Mouse (Mus musculus): ENCODE measurements around the gene Steap3. TPM values are rescaled to one million over a fixed set of nuclear protein-coding genes. Genes with fewer than 3 reads are reported as not detected.
A peak's percentile ranks its signal among the peaks of the same experiment; 100 is the strongest.
"Not testable (repeated sequence)": the region's sequence is repeated elsewhere in the genome, so short reads cannot be mapped to it uniquely, and the experiment has no call there.

The Steap3 gene
- polyA plus RNA-seq (2016; fragmentation: Nextera tagmentation; extraction: Ambion mirVana), result 3.3 and 3.6 TPM in 2 replicates

DNA sequence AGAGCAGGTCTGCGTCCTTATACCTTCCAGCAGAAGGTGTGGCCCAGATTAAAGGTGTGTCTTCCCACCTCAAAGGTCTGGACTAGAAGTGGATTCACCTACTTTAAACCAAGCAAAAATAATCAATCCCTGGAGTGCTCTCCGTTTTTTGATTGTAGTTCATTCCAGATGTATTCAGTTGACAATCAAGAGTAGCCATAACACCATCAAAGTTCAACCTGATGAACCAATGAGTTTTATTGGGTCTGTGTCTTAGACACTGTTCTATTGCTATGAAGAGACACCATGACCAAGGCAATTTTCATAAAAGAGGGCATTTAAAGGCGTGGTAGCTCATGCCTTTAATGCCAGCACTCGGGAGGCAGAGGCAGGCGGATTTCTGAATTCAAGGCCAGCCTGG is at the start of gene Steap3:
Gene Steap3, minus strand, starts transcription at position 101 of the 400 bp plus-strand sequence.
- no peak within 1 kb of the TSS for H3K27ac ChIP-seq
- DNase-seq (ENCODE audit: low spot score), result no peak
- H3K4me1 ChIP-seq (replicated peaks), result peaks cover 5% of the 10 kb centered on the region; the same call in 1 of the 2 replicates
- H3K9me3 ChIP-seq, result no peaks in the 10 kb centered on the region
- WGBS, result 90% methylated on average over 5 of the region's 5 CpGs
- H3K4me3 ChIP-seq, result no peak within 1 kb of the TSS
- H3K27me3 ChIP-seq (ENCODE audit: insufficient read depth, poor library complexity, severe bottlenecking), result no peaks in the 10 kb centered on the region
- no peaks in the 10 kb centered on the region for H3K36me3 ChIP-seq

DNA sequence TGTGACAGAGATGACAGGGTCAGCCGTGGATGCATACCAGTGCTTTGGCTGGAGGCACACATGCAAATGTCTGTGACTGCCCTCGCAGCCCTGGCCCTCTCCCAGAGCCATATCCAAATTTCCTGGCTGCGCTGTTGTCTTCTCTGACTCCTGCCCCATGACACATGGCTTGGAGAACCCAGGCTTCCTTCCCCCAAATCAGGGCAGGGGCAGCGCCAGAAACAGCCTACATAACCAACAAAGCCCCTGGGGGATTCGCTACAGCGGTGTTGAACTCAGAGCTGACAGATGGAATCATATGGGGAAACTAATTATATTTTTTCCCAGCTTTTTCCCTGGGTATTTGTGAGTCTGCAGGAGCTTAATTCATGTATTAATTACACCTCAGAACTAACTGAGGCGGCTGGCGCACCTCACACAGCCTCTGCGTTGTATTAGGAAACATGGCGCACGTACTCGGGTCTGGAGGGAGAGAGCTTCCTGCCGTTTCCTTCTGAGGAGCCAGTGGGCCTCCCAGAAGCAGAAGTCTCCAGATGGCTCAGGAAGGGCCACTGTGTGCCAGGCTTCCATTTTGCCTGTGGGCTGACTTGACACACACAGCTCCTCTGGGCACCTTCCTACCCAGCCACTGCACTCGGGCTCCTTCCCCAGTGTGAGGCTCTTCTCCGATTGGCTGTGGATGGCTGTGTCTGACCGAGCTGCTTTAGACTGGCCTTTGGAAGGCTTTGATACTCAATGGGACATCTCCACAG is 48.9 kb upstream of the Steap3 start:
- Histone ChIP-seq H3K9me3 (no peaks in the 10 kb centered on the region), H3K4me1 (replicated peaks) (no peaks in the 10 kb centered on the region), H3K27me3 (ENCODE audit: insufficient read depth, poor library complexity, severe bottlenecking) (no peaks in the 10 kb centered on the region), H3K4me3 (no peak overlapping the region), H3K27ac (no peak overlapping the region), H3K36me3 (no peaks in the 10 kb centered on the region)
- DNase-seq (ENCODE audit: low spot score), result no peak
- 83% methylated on average over 16 of the region's 16 CpGs for WGBS

DNA sequence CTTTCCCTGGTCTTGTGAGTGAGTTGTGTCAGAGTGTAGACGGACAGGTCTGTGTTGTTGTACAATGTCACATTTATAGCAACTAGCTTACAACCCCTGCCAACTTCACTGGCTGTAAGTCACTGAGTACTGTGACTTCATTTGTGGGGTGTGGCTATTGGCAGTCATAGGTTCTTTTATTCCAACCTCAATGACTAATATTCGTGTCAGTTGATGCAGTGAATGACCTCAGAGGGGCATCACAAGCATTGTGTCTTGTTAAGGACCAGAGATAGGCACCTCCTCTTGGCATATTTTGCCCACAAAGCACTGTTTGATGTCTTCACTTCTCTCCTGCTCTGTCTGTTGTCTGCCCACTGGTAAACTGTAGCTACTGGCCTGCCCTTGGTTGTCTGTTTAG is 33.3 kb upstream of the Steap3 start:
- whole genome bisulfite sequencing, result 75% methylated on average over 2 of the region's 2 CpGs

DNA sequence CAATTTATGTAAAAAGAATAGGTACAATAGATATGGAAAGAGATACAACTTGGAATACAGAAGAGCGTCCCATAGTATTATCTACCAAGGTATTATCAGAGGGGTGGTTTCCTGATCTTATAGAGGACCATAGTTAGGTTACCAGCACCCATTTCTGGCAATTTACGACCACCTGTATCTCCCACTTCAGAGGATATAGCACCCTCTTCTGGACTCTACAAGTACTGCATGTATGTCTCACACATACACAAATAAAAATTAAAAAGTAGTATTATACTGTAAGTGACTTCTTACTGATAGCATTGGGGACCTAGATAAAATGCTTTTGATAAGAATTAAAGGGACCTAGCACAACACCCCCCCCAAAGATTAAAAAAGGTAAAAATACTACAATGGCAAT is 24.4 kb upstream of the Steap3 start:
- H3K36me3 ChIP-seq, result no peaks in the 10 kb centered on the region
- H3K4me1 ChIP-seq (replicated peaks), result no peaks in the 10 kb centered on the region
- WGBS, result 94% methylated on average over 2 of the region's 2 CpGs

More for the DNA sequence above, 33.3 kb upstream of the Steap3 start:
- no peak overlapping the region for H3K4me3 ChIP-seq
- H3K27ac ChIP-seq, result no peak overlapping the region
- H3K36me3 ChIP-seq, result no peaks in the 10 kb centered on the region
- no peaks in the 10 kb centered on the region for H3K9me3 ChIP-seq
- no peaks in the 10 kb centered on the region for H3K4me1 ChIP-seq (replicated peaks)
- no peaks in the 10 kb centered on the region for H3K27me3 ChIP-seq (ENCODE audit: insufficient read depth, poor library complexity, severe bottlenecking)
- no peak for DNase-seq (ENCODE audit: low spot score)

DNA sequence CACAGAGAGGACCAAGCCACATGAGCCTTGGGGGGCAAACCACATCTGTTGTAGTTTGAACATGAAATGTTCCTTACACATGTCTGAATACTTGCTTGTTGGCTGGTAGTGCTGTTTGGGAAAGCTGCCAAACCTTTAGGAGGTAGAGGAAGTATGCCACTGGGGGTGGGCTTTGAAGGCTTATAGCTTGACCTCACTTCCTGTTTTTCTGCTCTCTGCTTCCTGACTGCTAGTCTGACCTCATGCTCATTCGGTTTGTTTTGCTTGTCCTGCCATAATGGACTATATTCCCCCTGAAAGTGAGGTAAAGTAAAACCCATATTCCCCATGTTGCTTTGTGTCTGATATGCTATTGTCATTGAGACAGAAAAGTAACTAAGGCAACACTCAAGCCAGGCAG is 21.3 kb upstream of the Steap3 start:
- Histone ChIP-seq H3K27ac (no peak overlapping the region), H3K27me3 (ENCODE audit: insufficient read depth, poor library complexity, severe bottlenecking) (no peaks in the 10 kb centered on the region), H3K4me3 (no peak overlapping the region), H3K36me3 (no peaks in the 10 kb centered on the region), H3K9me3 (peaks cover 12% of the 10 kb centered on the region), H3K4me1 (replicated peaks) (0 out of 2 replicates have a peak, but pooled peaks cover 3% of the 10 kb centered on the region)
- WGBS, result 80% methylated on average over 1 of the region's 1 CpGs
- DNase-seq (ENCODE audit: low spot score), result no peak

More for the DNA sequence above, 24.4 kb upstream of the Steap3 start:
- Histone ChIP-seq H3K27ac (no peak overlapping the region), H3K4me3 (no peak overlapping the region), H3K27me3 (ENCODE audit: insufficient read depth, poor library complexity, severe bottlenecking) (no peaks in the 10 kb centered on the region), H3K9me3 (peaks cover 10% of the 10 kb centered on the region)
- DNase-seq (ENCODE audit: low spot score), result no peak

DNA sequence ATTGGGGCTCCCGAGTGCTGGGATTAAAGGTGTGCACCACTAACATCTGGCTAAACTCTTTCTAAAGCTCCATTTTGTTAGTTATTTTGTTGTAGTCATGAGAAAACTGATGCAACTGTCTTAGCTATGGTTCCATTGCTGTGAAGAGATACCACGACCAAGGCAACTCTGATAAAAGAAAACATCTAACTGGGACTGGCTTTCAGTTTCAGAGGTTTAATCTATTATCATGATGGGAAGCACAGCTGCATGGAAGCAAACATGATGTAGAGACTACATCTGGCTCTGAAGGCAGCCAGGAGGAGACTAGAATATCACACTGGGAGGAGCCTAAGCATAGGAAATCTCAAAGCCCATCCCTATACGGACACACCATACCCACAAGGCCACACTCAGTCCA is 19.2 kb upstream of the Steap3 start:
- no peak for DNase-seq (ENCODE audit: low spot score)
- H3K4me1 ChIP-seq (replicated peaks), result peaks cover 18% of the 10 kb centered on the region
- WGBS, result 90% methylated on average over 3 of the region's 3 CpGs

DNA sequence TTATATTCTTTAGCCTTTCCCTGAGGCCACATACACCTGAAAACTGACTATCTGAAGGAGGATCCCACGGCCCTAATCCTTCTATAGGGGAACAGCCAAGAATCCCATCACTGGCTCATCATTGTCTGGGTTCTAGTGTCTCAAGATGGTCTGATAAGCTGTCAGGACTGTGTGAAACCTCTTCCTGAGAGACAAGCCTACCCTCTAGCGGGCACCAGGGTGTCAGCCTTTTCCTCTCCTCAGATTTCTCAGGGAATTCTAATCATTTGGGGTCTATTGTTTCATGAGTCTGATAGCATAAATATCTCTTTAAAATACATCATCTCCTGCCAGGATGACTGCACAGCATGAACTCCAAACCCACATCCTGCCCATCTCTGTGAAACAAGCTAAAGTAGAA is 17.3 kb upstream of the Steap3 start:
- H3K4me3 ChIP-seq, result no peak overlapping the region
- no peak for DNase-seq (ENCODE audit: low spot score)
- H3K36me3 ChIP-seq, result no peaks in the 10 kb centered on the region
- peaks cover 12% of the 10 kb centered on the region for H3K9me3 ChIP-seq
- peaks cover 18% of the 10 kb centered on the region for H3K4me1 ChIP-seq (replicated peaks)
- WGBS, result 68% methylated on average over 2 of the region's 2 CpGs
- no peaks in the 10 kb centered on the region for H3K27me3 ChIP-seq (ENCODE audit: insufficient read depth, poor library complexity, severe bottlenecking)
- no peak overlapping the region for H3K27ac ChIP-seq

More for the DNA sequence above, 19.2 kb upstream of the Steap3 start:
- Histone ChIP-seq H3K9me3 (peaks cover 12% of the 10 kb centered on the region), H3K36me3 (no peaks in the 10 kb centered on the region), H3K27me3 (ENCODE audit: insufficient read depth, poor library complexity, severe bottlenecking) (no peaks in the 10 kb centered on the region), H3K27ac (no peak overlapping the region), H3K4me3 (no peak overlapping the region)

DNA sequence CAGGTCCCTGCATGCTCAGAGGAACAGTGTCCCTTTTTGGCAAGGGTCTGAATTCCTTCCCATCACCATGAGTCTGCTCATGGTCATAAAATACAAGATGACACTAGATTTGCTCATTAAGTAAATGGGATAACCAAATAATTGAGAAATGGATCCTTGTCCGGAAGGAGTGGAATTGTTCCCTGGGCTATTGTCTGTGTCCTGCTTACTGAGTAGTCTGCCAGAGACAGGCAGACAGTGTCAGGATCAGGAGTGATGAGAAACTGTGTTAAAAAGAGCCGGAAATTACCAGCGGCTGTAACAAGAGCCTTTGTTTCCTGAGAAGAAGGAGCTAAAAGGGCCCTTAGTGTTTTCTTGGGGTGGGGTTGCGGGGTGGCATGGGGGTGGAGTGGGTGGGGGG is 15.2 kb upstream of the Steap3 start:
- H3K27ac ChIP-seq, result peak overlapping the region; percentile 53; the same call in 1 of the 2 replicates
- H3K4me1 ChIP-seq (replicated peaks), result peaks cover 18% of the 10 kb centered on the region
- no peaks in the 10 kb centered on the region for H3K27me3 ChIP-seq (ENCODE audit: insufficient read depth, poor library complexity, severe bottlenecking)
- no peaks in the 10 kb centered on the region for H3K36me3 ChIP-seq
- 34% methylated on average over 4 of the region's 4 CpGs for WGBS
- no peak overlapping the region for H3K4me3 ChIP-seq
- peaks cover 8% of the 10 kb centered on the region for H3K9me3 ChIP-seq
- DNase-seq (ENCODE audit: low spot score), result no peak

DNA sequence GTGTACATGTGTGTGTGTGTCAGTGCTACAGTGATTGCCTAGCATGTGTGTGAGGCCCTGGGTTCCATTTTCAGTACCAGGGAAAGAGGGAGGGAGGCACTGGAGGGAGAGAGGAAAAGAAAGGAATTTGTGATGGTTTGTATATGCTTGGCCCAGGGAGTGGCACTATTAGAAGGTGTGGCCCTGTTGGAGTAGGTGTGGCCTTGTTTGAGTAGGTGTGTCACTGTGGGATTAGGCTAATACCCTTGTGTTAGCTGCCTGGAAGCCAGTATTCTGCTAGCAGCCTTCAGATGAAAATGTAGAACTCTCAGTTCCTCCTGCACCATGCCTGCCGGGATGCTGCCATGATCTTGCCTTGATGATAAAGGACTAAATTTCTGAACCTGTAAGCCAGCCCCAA is 3.6 kb upstream of the Steap3 start:
- not testable (repeated sequence) for H3K27me3 ChIP-seq (ENCODE audit: insufficient read depth, poor library complexity, severe bottlenecking); DNase-seq (ENCODE audit: low spot score); H3K36me3 ChIP-seq; H3K9me3 ChIP-seq; H3K4me3 ChIP-seq; H3K27ac ChIP-seq; H3K4me1 ChIP-seq (replicated peaks)
- 90% methylated on average over 1 of the region's 1 CpGs for WGBS

DNA sequence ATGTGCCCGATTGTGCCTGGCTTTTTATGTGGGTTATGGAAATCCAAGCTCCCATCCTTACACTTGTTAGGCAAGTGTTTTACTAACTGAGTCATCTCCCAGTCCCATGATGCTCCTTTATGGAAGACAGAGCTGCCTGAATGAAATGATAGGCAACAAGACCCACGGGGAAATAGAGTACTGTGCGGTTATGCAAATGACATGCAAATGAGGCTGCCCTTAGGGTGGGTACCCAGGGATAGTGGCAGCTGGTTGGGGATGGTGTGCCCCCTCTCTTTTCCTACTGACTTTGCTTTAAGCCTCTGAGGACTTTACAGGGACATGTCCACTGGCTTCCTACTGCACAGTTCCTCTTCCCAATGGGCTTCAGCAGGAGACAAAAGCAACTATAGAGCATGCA is 2.7 kb upstream of the Steap3 start:
- Histone ChIP-seq H3K36me3 (no peaks in the 10 kb centered on the region), H3K27ac (no peak overlapping the region), H3K4me1 (replicated peaks) (peaks cover 1% of the 10 kb centered on the region; the same call in 1 of the 2 replicates), H3K4me3 (no peak overlapping the region), H3K9me3 (no peaks in the 10 kb centered on the region), H3K27me3 (ENCODE audit: insufficient read depth, poor library complexity, severe bottlenecking) (no peaks in the 10 kb centered on the region)
- no peak for DNase-seq (ENCODE audit: low spot score)
- WGBS, result 80% methylated on average over 3 of the region's 3 CpGs

DNA sequence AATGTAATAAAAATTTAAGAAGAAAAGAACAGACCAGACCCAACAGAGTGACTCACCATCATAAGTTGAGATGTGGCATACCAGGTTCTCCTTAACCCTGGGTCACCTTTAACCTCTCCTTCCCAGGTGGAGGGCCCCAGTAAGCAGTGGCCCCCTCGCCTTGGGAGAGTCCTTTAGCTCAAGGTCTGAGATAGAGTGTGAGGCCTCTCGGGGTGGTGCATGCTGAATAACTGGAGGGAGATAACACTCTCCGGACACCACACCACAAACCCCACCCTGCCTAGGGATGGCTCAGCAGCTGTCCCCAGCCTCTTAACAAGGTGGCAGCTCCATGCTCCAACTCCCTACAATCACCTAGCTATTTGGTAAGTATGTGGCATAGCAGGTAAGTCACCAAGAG is 1.6 kb downstream of the Steap3 start:
- 78% methylated on average over 3 of the region's 3 CpGs for WGBS

DNA sequence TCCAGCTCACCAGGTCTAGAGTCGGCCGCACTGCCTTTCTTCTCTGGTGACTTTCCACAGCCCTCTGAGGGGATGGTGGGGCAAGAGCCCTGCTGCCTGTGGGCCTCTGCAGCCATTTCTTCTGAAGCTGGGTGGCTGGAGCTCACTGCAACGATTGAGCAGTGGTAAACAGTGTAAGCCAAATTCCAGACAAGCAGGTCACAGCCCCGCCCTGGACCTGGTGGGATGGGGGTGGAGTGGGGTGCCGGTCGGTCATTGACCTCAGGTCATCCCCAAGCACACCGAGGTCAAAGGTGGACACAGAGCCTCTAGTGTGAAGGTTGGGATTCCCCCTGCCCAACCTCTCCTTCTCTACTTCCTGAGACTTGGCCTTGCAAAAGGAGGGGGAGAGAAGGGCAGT is 2.4 kb downstream of the Steap3 start:
- H3K36me3 ChIP-seq, result no peaks in the 10 kb centered on the region
- peak overlapping the region; percentile 24; the same call in 1 of the 2 replicates for H3K27ac ChIP-seq
- H3K4me3 ChIP-seq, result peak overlapping the region; percentile 9; the same call in 1 of the 2 replicates
- no peak for DNase-seq (ENCODE audit: low spot score)
- H3K27me3 ChIP-seq (ENCODE audit: insufficient read depth, poor library complexity, severe bottlenecking), result peaks cover 6% of the 10 kb centered on the region
- H3K4me1 ChIP-seq (replicated peaks), result peaks cover 12% of the 10 kb centered on the region
- no peaks in the 10 kb centered on the region for H3K9me3 ChIP-seq
- WGBS, result 73% methylated on average over 7 of the region's 7 CpGs

More for the DNA sequence above, 1.6 kb downstream of the Steap3 start:
- Histone ChIP-seq H3K27ac (0 out of 2 replicates have a peak overlapping the region, but pooled peaks have one; percentile 23), H3K4me1 (replicated peaks) (peaks cover 5% of the 10 kb centered on the region; the same call in 1 of the 2 replicates), H3K27me3 (ENCODE audit: insufficient read depth, poor library complexity, severe bottlenecking) (peaks cover under 1% of the 10 kb centered on the region), H3K9me3 (no peaks in the 10 kb centered on the region), H3K36me3 (no peaks in the 10 kb centered on the region), H3K4me3 (no peak overlapping the region)
- DNase-seq (ENCODE audit: low spot score), result no peak

DNA sequence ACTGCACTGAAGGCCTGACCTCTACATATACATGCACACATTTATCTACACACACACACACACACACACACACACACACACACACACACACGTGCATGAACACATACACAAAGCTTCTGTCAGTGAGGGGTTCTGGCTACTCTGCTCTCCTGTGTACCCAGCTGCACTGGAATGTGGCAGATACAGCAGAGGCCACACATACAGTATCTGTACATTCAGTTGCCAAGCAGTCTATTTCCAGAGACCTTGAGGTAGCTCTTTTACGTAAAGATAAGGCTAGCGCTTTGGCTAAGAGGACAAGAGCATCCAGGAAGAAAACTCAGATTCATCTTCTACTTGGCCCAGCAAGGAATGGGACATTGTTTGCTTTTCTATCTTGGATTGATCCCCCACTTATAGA is 4.9 kb downstream of the Steap3 start:
- Histone ChIP-seq H3K4me1 (replicated peaks) (peaks cover 20% of the 10 kb centered on the region), H3K36me3 (no peaks in the 10 kb centered on the region), H3K27ac (no peak overlapping the region), H3K4me3 (no peak overlapping the region), H3K27me3 (ENCODE audit: insufficient read depth, poor library complexity, severe bottlenecking) (peaks cover 22% of the 10 kb centered on the region), H3K9me3 (no peaks in the 10 kb centered on the region)
- no peak for DNase-seq (ENCODE audit: low spot score)
- WGBS, result 87% methylated on average over 3 of the region's 3 CpGs

Data from hindbrain, embryonic 10.5 days (tissue).